Mouse (Mus musculus): ENCODE data around the gene Cers1. TPM values are rescaled to one million over a fixed set of nuclear protein-coding genes. Genes with fewer than 3 reads are reported as not detected.

The Cers1 gene
- polyA plus RNA-seq, 1 experiment from 2014 or later: 24.5 TPM

DNA sequence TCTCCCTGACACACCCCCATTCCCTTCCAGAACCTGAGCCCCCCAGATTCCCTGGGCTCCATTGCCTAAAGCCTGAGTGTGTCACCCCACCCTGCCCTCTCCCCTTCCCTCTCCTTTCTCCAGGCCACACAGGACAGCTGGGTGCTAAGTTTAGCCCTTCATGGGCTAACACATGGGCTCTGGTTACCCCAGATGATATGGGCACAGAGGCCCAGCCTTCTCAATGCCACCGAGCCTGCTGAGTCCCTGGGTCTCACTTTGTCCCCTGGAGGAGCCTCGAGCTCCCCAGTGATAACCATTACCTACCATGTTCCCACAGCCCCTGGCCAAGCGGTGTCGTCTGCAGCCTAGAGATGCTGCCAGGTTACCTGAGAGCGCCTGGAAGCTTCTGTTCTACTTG, 2.3 kb downstream of the Cers1 start:
- Histone ChIP-seq H3K9me3 (no peaks in the 10 kb centered on the region), H3K4me3 (peak overlapping the region; percentile 67; the same call in 1 of the 2 replicates), H3K36me3 (peaks cover 53% of the 10 kb centered on the region), H3K4me2 (peak overlapping the region; percentile 88), H3K27ac (peak overlapping the region; percentile 95), H3K4me1 (replicated peaks) (peaks cover 39% of the 10 kb centered on the region), H3K9ac (peak overlapping the region; percentile 89), H3K27me3 (no peaks in the 10 kb centered on the region)
- no peak for ATAC-seq (ENCODE audit: low FRiP score)
- WGBS: 82% methylated on average over 5 of the region's 5 CpGs

DNA sequence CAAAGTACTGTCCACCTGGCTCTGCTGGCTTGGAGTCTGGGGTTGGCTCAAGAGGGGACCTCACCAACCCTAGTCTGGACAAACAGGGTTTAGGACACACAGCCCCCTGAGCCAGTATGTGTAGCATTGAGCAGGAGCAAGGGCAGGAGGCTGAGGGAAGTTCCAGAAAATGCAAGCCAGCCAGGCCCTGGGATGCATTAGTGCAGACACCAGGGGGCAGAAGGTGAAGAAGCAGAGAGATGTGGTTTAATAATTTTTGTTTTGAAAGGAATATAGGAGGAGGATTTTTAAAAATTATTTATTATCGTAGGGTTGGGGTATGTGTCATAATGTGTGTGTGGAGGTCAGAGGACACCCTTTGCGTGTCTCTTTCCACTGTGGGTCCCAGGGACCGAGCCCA, 8.1 kb downstream of the Cers1 start:
- Histone ChIP-seq H3K27me3 (no peaks in the 10 kb centered on the region), H3K27ac (no peak overlapping the region), H3K4me3 (no peak overlapping the region), H3K36me3 (peaks cover 92% of the 10 kb centered on the region), H3K4me1 (replicated peaks) (0 out of 2 replicates have a peak, but pooled peaks cover 3% of the 10 kb centered on the region), H3K4me2 (no peak overlapping the region), H3K9me3 (no peaks in the 10 kb centered on the region), H3K9ac (no peak overlapping the region)
- ATAC-seq (ENCODE audit: low FRiP score): no peak
- WGBS: 96% methylated on average over 3 of the region's 3 CpGs

DNA sequence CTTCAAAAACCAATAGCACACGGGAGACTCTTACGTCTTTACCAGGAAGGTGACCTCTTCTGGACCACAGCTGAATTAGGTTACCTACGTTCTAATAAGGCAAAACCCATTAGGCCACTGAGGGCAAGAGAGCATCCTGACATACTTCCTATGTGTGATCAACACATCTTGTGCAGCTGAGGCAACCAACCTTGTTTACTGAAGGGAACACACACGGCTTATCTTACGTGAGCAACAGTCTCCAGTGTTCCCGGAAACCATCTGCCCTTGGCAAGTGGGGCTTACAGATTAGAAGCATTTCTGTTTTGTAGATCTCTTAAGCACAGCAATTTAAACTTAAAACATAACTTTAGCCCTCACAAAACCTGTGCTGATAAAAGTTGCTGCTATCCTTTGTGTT, 11.9 kb downstream of the Cers1 start:
- Histone ChIP-seq H3K27me3 (peaks cover 15% of the 10 kb centered on the region; the same call in 1 of the 2 replicates), H3K36me3 (peaks cover 88% of the 10 kb centered on the region), H3K4me2 (no peak overlapping the region), H3K9me3 (no peaks in the 10 kb centered on the region), H3K4me3 (no peak overlapping the region), H3K27ac (no peak overlapping the region), H3K4me1 (replicated peaks) (peaks cover 32% of the 10 kb centered on the region), H3K9ac (no peak overlapping the region)
- WGBS: 96% methylated on average over 6 of the region's 6 CpGs
- ATAC-seq (ENCODE audit: low FRiP score): no peak

DNA sequence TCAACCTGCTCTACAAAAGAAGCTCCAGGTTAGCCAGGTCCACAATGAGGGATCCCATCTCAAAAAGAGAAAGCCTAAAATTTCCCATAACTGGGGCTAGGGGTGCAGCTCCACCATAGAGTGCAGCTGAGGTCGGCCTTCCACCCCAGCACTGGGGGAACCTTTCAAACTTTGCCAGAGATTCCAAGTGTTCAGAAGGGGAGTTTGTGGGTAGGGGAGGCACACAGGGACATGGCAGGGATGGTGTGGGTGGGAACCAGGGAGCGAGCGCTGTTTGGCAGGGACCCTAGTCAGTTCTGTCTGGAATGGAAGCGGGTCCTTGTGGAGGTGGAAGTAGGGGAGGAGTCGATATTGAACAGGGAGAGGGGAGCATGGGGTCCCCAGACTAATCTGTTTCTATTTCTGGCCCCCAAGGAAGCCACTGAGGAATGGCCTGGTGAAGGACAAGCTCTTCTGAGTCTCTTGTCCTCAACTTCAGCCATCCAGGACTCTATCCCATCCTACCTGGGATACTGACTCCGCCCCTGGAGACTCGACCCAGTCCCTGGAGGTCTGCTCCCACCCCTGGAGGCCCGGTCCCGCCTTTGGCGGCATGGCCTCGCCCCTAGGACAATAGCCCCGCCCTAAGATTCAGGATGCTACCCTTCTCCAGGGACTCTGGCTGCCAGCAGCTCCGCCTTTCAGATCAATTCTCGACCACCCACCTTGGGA, 13.7 kb downstream of the Cers1 start, which contains the start of gene Gdf1:
Gene Gdf1 (plus strand): TSS at position 694 of the 711 bp plus-strand sequence.
- Histone ChIP-seq H3K4me2 (peak within 1 kb of the TSS; percentile 29; the same call in 1 of the 2 replicates), H3K36me3 (peaks cover 88% of the 10 kb centered on the region)

DNA sequence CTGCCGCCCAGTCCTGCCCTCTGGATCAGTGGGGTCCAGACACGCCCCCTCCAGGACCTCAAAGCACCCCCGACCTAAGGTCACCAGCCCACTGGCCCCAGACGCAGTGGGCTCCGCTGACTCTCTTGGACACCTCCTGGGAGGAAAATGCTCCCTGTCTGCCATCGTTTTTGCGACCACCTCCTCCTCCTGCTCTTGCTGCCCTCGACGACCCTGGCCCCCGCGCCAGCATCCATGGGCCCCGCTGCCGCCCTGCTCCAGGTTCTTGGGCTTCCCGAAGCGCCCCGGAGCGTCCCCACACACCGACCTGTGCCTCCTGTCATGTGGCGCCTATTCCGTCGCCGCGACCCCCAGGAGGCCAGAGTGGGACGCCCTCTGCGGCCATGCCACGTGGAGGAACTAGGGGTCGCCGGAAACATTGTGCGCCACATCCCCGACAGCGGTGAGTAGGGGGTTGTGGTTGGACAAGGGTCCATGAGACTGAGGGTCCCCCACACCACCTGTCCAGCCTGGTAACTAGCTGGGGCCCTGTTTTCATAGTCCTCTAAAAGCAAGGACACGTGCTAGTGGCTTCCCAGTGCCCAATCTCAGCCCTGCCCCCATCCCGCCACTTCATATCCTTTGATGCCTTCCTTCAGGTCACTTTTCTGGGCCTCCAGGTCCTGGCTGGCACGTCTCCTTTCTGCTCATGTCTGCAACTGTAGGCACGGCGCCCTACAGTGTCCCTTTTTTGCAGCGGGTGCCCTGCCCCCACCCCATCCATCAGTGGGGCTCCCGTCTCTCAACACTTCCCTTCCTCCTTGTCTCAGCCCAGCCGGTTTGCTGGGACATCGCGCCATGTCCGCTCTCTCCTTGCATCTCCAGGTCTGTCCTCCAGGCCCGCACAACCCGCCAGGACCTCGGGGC, 14.5 kb downstream of the Cers1 start:
- no peaks in the 10 kb centered on the region for H3K9me3 ChIP-seq
- H3K36me3 ChIP-seq: peaks cover 88% of the 10 kb centered on the region
- peaks cover 15% of the 10 kb centered on the region; the same call in 1 of the 2 replicates for H3K27me3 ChIP-seq
- WGBS: 7% methylated on average over 45 of the region's 45 CpGs
- H3K4me1 ChIP-seq (replicated peaks): peaks cover 32% of the 10 kb centered on the region
- peak overlapping the region; percentile 56 for H3K9ac ChIP-seq
- H3K4me2 ChIP-seq: peak overlapping the region; percentile 29; the same call in 1 of the 2 replicates
- 0 out of 2 replicates have a peak overlapping the region, but pooled peaks have one; percentile 0 for H3K4me3 ChIP-seq
- ATAC-seq (ENCODE audit: low FRiP score): peak; percentile 41
- H3K27ac ChIP-seq: no peak overlapping the region

More for the DNA sequence above, 13.7 kb downstream of the Cers1 start, which contains the start of gene Gdf1:
- 30% methylated on average over 14 of the region's 14 CpGs for WGBS
- Histone ChIP-seq H3K9me3 (no peaks in the 10 kb centered on the region), H3K27me3 (peaks cover 15% of the 10 kb centered on the region; the same call in 1 of the 2 replicates), H3K27ac (no peak within 1 kb of the TSS), H3K4me1 (replicated peaks) (peaks cover 32% of the 10 kb centered on the region), H3K4me3 (0 out of 2 replicates have a peak within 1 kb of the TSS, but pooled peaks have one; percentile 0), H3K9ac (peak within 1 kb of the TSS; percentile 56)
- ATAC-seq (ENCODE audit: low FRiP score): no peak

DNA sequence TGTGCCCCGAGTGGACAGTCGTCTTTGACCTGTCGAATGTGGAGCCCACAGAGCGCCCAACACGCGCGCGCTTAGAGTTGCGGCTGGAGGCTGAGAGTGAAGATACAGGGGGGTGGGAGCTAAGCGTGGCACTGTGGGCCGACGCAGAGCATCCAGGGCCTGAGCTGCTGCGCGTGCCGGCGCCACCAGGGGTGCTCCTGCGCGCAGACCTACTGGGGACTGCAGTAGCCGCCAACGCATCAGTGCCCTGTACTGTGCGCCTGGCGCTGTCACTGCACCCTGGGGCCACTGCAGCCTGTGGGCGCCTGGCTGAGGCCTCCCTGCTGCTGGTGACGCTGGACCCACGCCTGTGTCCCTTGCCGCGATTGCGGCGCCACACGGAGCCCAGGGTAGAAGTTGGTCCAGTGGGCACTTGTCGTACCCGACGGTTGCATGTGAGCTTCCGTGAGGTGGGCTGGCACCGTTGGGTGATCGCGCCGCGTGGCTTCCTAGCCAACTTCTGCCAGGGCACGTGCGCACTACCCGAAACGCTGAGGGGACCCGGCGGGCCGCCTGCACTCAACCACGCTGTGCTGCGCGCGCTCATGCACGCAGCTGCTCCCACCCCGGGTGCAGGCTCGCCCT, 15.3 kb downstream of the Cers1 start:
- Histone ChIP-seq H3K27ac (no peak overlapping the region), H3K9ac (peak overlapping the region; percentile 56), H3K9me3 (no peaks in the 10 kb centered on the region), H3K4me1 (replicated peaks) (peaks cover 32% of the 10 kb centered on the region), H3K27me3 (peaks cover 15% of the 10 kb centered on the region; the same call in 1 of the 2 replicates), H3K36me3 (peaks cover 90% of the 10 kb centered on the region), H3K4me3 (0 out of 2 replicates have a peak overlapping the region, but pooled peaks have one; percentile 9), H3K4me2 (peak overlapping the region; percentile 29; the same call in 1 of the 2 replicates)
- peak; percentile 74 for ATAC-seq (ENCODE audit: low FRiP score)
- WGBS: 21% methylated on average over 53 of the region's 53 CpGs

DNA sequence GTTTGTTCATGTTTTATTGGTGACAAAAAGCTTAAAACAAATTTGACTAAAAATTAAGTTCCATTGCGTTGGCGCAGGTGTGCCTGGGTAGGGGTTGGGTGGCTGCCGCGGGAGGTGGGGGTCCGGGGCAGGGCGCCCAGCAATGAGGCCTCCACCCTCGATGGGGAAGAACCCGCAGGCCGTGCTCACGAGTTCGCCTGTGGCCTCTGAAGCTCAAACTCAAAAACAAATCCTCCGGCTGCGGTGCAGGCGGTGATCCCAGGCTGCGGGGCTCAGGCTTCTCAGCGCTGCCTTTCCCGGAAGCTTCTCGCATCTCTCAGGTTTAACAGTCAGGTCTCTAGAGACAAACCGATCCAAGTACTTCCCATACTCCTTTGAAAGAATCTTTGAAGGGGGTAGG, 16.0 kb downstream of the Cers1 start:
- H3K27me3 ChIP-seq: peaks cover 15% of the 10 kb centered on the region; the same call in 1 of the 2 replicates
- 71% methylated on average over 19 of the region's 19 CpGs for WGBS
- peaks cover 32% of the 10 kb centered on the region for H3K4me1 ChIP-seq (replicated peaks)
- no peak overlapping the region for H3K27ac ChIP-seq
- peaks cover 92% of the 10 kb centered on the region for H3K36me3 ChIP-seq
- 0 out of 2 replicates have a peak overlapping the region, but pooled peaks have one; percentile 29 for H3K4me2 ChIP-seq
- H3K4me3 ChIP-seq: no peak overlapping the region
- no peak for ATAC-seq (ENCODE audit: low FRiP score)
- 0 out of 2 replicates have a peak overlapping the region, but pooled peaks have one; percentile 36 for H3K9ac ChIP-seq
- no peaks in the 10 kb centered on the region for H3K9me3 ChIP-seq

DNA sequence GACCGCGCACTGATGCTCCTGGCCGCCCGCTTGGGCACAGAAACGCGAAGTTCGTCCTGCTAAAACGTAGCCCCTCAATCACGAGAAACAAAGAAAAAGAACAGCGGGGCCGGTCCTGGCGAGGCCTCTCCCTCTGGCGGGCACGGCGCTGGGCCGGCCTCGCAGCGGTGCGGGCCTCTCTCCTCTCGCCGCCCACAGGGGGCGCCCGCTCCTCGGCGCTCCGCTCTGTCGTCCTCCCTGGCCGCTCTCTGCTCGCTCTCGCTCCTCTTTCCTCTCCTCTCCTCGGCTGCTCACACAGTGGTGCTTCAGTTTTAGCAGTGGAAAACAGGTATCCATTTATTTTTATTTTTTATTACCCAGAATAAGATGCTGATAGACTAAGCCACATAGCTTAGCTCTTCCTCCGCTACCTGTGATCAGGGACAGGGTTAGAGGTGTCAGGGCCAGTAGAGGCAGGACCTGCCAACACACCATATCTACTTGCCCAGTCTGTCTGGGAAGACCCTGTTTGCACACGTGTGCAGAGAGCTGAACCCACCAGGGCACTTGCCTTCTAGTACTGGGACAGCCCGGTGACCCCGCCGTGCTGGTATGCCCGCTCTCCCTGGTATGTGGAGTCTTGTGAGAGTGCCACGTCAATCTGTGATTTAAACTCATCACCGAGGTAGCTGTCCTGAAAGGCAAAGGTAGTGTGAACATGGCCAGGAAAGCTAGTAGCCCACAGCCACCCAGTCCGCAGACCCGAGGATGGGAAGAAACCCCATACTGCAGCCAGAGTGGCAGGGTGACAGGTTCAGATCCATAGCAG, 16.7 kb downstream of the Cers1 start:
- Histone ChIP-seq H3K27ac (peak overlapping the region; percentile 46; the same call in 1 of the 2 replicates), H3K4me3 (no peak overlapping the region), H3K4me2 (no peak overlapping the region), H3K27me3 (peaks cover 15% of the 10 kb centered on the region; the same call in 1 of the 2 replicates), H3K4me1 (replicated peaks) (peaks cover 32% of the 10 kb centered on the region), H3K9me3 (no peaks in the 10 kb centered on the region), H3K9ac (no peak overlapping the region), H3K36me3 (peaks cover 93% of the 10 kb centered on the region)
- ATAC-seq (ENCODE audit: low FRiP score): peak; percentile 74
- 24% methylated on average over 40 of the region's 41 CpGs for WGBS

DNA sequence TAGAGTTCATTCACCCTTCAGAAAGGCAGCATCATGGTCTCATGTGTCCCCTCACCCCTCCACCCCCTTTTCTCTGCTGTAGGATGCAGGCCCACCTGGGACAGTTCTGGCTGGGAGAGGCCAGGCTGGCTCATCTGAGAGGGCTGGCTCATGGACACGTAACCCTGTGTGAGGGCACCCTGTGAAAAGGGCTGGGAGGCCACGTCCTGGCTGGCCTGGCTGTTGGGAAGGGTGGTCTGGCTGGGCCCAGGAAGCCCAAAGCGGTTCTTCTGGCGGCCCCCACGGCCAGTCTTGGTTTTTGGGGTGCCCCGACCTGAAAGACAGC, 17.3 kb downstream of the Cers1 start:
- whole genome bisulfite sequencing: 95% methylated on average over 6 of the region's 6 CpGs
- ATAC-seq (ENCODE audit: low FRiP score): no peak
- H3K9ac ChIP-seq: peak overlapping the region; percentile 14; the same call in 1 of the 2 replicates

DNA sequence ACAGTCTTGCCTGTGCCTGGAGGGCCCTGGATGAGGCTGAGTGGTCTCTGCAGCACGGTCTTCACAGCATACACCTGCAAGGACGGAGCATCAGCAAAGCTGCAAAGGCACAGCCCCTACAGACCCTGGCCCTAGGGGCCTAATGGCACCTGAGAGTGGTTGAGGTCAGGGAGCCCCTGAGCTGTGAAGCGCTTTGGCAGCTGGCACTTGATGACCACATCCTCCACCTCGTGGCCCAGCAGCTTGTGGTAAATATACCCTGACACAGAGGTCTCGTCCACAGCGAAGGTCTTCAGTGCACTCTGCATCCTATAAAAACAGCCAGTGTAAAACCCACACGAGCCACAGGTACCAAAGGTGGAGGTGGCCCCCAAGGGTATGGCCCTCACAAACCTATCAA, 23.4 kb downstream of the Cers1 start:
- no peak overlapping the region for H3K27ac ChIP-seq
- H3K27me3 ChIP-seq: no peaks in the 10 kb centered on the region
- ATAC-seq (ENCODE audit: low FRiP score): no peak
- H3K4me2 ChIP-seq: no peak overlapping the region
- 0 out of 2 replicates have a peak, but pooled peaks cover 2% of the 10 kb centered on the region for H3K4me1 ChIP-seq (replicated peaks)
- H3K9me3 ChIP-seq: no peaks in the 10 kb centered on the region
- H3K9ac ChIP-seq: no peak overlapping the region
- 93% methylated on average over 7 of the region's 7 CpGs for WGBS
- H3K36me3 ChIP-seq: peaks cover 98% of the 10 kb centered on the region
- H3K4me3 ChIP-seq: no peak overlapping the region

More for the DNA sequence above, 17.3 kb downstream of the Cers1 start:
- Histone ChIP-seq H3K9me3 (no peaks in the 10 kb centered on the region), H3K27me3 (peaks cover 15% of the 10 kb centered on the region; the same call in 1 of the 2 replicates), H3K4me2 (no peak overlapping the region), H3K36me3 (peaks cover 93% of the 10 kb centered on the region), H3K27ac (no peak overlapping the region), H3K4me3 (no peak overlapping the region), H3K4me1 (replicated peaks) (peaks cover 32% of the 10 kb centered on the region)

DNA sequence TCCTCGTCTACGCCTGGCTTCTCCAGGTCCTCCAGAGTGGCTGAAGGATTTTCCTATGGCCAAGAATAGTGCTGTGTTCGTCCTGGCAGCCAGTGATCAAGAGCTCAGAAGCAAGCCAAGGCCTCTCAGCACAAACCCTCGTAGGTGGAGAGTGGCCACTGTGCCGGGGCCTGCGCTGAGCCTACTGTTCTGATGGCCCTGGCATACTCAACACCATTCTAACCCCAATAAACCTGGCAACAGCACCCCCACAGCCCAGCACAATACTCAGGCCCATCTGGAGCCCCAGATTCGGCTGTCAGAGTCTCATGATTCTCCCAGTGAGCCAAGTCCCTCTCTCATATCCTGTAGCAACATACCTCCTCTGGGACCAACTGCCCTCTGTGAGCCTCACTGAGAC, 25.1 kb downstream of the Cers1 start:
- ATAC-seq (ENCODE audit: low FRiP score): no peak
- H3K27me3 ChIP-seq: no peaks in the 10 kb centered on the region
- H3K4me1 ChIP-seq (replicated peaks): peaks cover 7% of the 10 kb centered on the region; the same call in 1 of the 2 replicates
- WGBS: 92% methylated on average over 7 of the region's 7 CpGs
- no peak overlapping the region for H3K4me2 ChIP-seq
- H3K9me3 ChIP-seq: no peaks in the 10 kb centered on the region
- H3K36me3 ChIP-seq: peaks cover 84% of the 10 kb centered on the region
- no peak overlapping the region for H3K27ac ChIP-seq
- no peak overlapping the region for H3K4me3 ChIP-seq
- no peak overlapping the region for H3K9ac ChIP-seq

All from hindbrain, embryonic 13.5 days (tissue).